ENCODE assay signal across 9 mouse cellular contexts in the genomic region with DNA sequence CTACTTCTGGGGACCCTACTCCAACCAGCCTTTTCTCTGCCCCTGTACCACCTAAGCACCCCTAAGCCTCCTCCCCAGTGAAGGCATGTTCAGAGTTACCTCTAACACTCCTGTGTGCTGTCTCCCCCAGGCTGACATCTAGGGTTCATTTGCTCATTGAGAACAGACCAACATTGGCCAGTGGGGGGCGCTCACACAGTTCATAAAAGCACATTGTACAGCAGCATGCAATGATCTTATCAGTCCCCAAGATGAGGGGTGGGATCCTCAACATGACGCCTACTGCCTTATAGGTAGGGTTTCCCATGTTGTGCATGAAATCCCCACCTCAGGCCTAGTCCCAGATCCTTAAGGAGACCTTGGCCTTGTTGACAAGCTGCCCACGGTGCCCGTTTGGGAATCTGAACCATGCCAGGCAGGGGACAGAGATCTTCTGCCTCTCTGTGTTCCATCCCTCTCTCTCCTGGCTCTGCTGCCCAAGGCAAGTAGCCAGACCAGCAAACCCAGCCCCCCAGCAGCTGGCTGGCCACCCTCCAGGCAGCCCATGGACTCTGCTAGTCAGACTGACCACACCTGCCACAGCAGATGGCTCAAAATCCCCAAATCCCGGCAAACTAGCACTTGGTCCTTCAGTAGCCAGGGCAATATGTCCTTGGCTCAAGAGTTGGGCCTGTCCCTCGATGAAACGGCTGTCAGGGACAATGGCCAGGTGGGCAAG. TPM values are rescaled to one million over a fixed set of nuclear protein-coding genes. Genes with fewer than 3 reads are reported as not detected.
DNase-seq lines count a peak whose midpoint lies in the region; ATAC-seq lines count a peak whose summit lies in the region.
"Had no signal": no experiment of that assay in that cellular context is flagged by ENCODE, and none has a peak within 500 bp of the region (broad histone marks: within the 10 kb centered on the region; RNA-seq: fewer than 3 reads in every experiment).

No protein-coding gene starts in this region.

- DNase-seq in heart, postnatal 36 days = peak; percentile 35 to 54
- no peak for DNase-seq in heart, adult 8-10 months (ENCODE audit: low spot score)
- peak; percentile 56 to 58 for DNase-seq in B cell, adult 2 months
- DNase-seq in adrenal gland, postnatal 36 days = peak; percentile 28 to 48
- peak; percentile 70 for DNase-seq in forebrain, embryonic 14.5 days (ENCODE audit: low spot score)
- DNase-seq in layer of hippocampus, adult 9-10 months (ENCODE audit: low spot score) = peak; percentile 91

- 0 out of 2 replicates have a peak, but pooled peaks have one; percentile 29 for ATAC-seq in forebrain, embryonic 14.5 days
- ATAC-seq in midbrain, embryonic 13.5 days = peak; percentile 34; the same call in 1 of the 2 replicates
- ATAC-seq in erythroid progenitor cell, adult 5-6 weeks (replicated peaks; ENCODE audit: low FRiP score, poor library complexity, severe bottlenecking) = no peak

- H3K4me3 ChIP-seq in forebrain, embryonic 14.5 days (ENCODE audit: low read depth, low read length) = no peak overlapping the region
- H3K4me3 ChIP-seq in midbrain, embryonic 13.5 days (replicated peaks) = no peak overlapping the region

- 56% methylated on average over 7 of the region's 7 CpGs for WGBS in forebrain, embryonic 14.5 days
- 58% methylated on average over 7 of the region's 7 CpGs for WGBS in midbrain, embryonic 13.5 days

- no peak overlapping the region for H3K27ac ChIP-seq in forebrain, embryonic 14.5 days (ENCODE audit: low read depth, low read length)
- no peak overlapping the region for H3K27ac ChIP-seq in midbrain, embryonic 13.5 days

- intact Hi-C loops in heart, postnatal 36 days (cut with DNase I) = loop anchor here (10.0 kb wide), 1 partner anchor 186 kb away; no protein-coding TSS in a partner anchor

- H3K4me2 ChIP-seq in forebrain, embryonic 14.5 days (ENCODE audit: low read length) = no peak overlapping the region
- no peak overlapping the region for H3K4me2 ChIP-seq in midbrain, embryonic 13.5 days (replicated peaks)

- H3K9me3 ChIP-seq in forebrain, embryonic 14.5 days (replicated peaks; ENCODE audit: control insufficient read depth, low read length) = no peaks in the 10 kb centered on the region
- H3K9me3 ChIP-seq in midbrain, embryonic 13.5 days = no peaks in the 10 kb centered on the region

- H3K4me1 ChIP-seq in forebrain, embryonic 14.5 days (ENCODE audit: control insufficient read depth, insufficient read depth, low read length) = no peaks in the 10 kb centered on the region
- no peaks in the 10 kb centered on the region; the same call in 1 of the 2 replicates for H3K4me1 ChIP-seq in midbrain, embryonic 13.5 days (replicated peaks)

- no peaks in the 10 kb centered on the region for H3K27me3 ChIP-seq in forebrain, embryonic 14.5 days (replicated peaks; ENCODE audit: control insufficient read depth, insufficient read depth, low read length)
- H3K27me3 ChIP-seq in midbrain, embryonic 13.5 days = peaks cover 6% of the 10 kb centered on the region; the same call in 1 of the 2 replicates

- H3K36me3 ChIP-seq in forebrain, embryonic 14.5 days (ENCODE audit: control insufficient read depth, insufficient read depth, low read length) = no peaks in the 10 kb centered on the region
- H3K36me3 ChIP-seq in midbrain, embryonic 13.5 days = no peaks in the 10 kb centered on the region

- no peak overlapping the region for H3K9ac ChIP-seq in forebrain, embryonic 14.5 days (ENCODE audit: low read length)
- 0 out of 2 replicates have a peak overlapping the region, but pooled peaks have one; percentile 5 for H3K9ac ChIP-seq in midbrain, embryonic 13.5 days (replicated peaks)

RNA-seq across cellular contexts. Expression of a gene that starts 11.9 kb away (rescaled TPM):
- not detected for total RNA-seq in heart, postnatal 36 days (2021)
- not detected for total RNA-seq in heart, adult 8-10 months (2022)
- total RNA-seq in adrenal gland, postnatal 36 days (2021) = under 1 TPM; 0.49 to 0.53 TPM
- polyA plus RNA-seq in forebrain, embryonic 14.5 days (2014; fragmentation: Nextera tagmentation; extraction: Ambion mirVana) = 0.13 and 0.20 TPM in 2 replicates
- polyA plus RNA-seq in midbrain, embryonic 13.5 days (2015; fragmentation: Nextera tagmentation; extraction: Ambion mirVana) = 0.15 and 0.24 TPM in 2 replicates
- not detected in 2 replicates for total RNA-seq in erythroid progenitor cell, adult 5-6 weeks (2015; ENCODE audit: low replicate concordance)
- total RNA-seq in erythroid progenitor cell, adult 5-6 weeks (2017; ENCODE audit: low replicate concordance) = not detected in 2 replicates
- total RNA-seq: common myeloid progenitor, adult 5-6 weeks had no signal

RNA-seq across cellular contexts. Expression of a gene that starts 54.6 kb away (rescaled TPM):
- total RNA-seq in heart, postnatal 36 days (2021) = under 1 TPM in 1 of 2 experiments, not detected in 1; 0.47 TPM
- under 1 TPM in 3 of 4 experiments, not detected in 1; 0.28 to 0.46 (median 0.33) TPM for total RNA-seq in heart, adult 8-10 months (2022)
- total RNA-seq in adrenal gland, postnatal 36 days (2021) = not detected
- 1.2 and 1.4 TPM in 2 replicates for polyA plus RNA-seq in forebrain, embryonic 14.5 days (2014; fragmentation: Nextera tagmentation; extraction: Ambion mirVana)
- 0.50 and 0.81 TPM in 2 replicates for polyA plus RNA-seq in midbrain, embryonic 13.5 days (2015; fragmentation: Nextera tagmentation; extraction: Ambion mirVana)
- not detected in 2 replicates for total RNA-seq in erythroid progenitor cell, adult 5-6 weeks (2015; ENCODE audit: low replicate concordance)
- total RNA-seq in erythroid progenitor cell, adult 5-6 weeks (2017; ENCODE audit: low replicate concordance) = not detected in 2 replicates
- total RNA-seq: common myeloid progenitor, adult 5-6 weeks had no signal
